Mouse (Mus musculus) stomach, postnatal 0 days (tissue): ENCODE measurements around the gene C530008M17Rik. TPM values are rescaled to one million over a fixed set of nuclear protein-coding genes. Genes with fewer than 3 reads are reported as not detected.

Source experiments
- ATAC-seq: fragments of 200-750 bp; cut with Nextera tagmentation; 2 replicates; pipeline ENCODE4 v1.8.0; 2017; ENCODE audit not compliant: low FRiP score, low TSS enrichment
- DNase-seq: peaks from one replicate; pipeline ENCODE4 v3.0.0-alpha.2; 2016; ENCODE audit warnings: low spot score
- H3K27ac ChIP-seq: fragments of 300-500 bp; sonication (generic); replicated peaks from 2 replicates; pipeline ENCODE4 v1.5.1; 2014; ENCODE audit warnings: mild to moderate bottlenecking, control low read depth
- H3K27me3 ChIP-seq: fragments of 300-500 bp; sonication (generic); 2 replicates; pipeline ENCODE4 v1.6.1; 2014; ENCODE audit warnings: low read length; ENCODE audit not compliant: control insufficient read depth, insufficient read depth
- H3K36me3 ChIP-seq: fragments of 300-500 bp; sonication (generic); 2 replicates; pipeline ENCODE4 v1.6.1; 2014; ENCODE audit warnings: low read length, mixed read lengths; ENCODE audit not compliant: control insufficient read depth, insufficient read depth
- H3K4me1 ChIP-seq: fragments of 300-500 bp; sonication (generic); replicated peaks from 2 replicates; pipeline ENCODE4 v1.6.1; 2014; ENCODE audit warnings: antibody characterized with exemption; ENCODE audit not compliant: control insufficient read depth, insufficient read depth
- H3K4me2 ChIP-seq: fragments of 300-500 bp; sonication (generic); replicated peaks from 2 replicates; pipeline ENCODE4 v1.6.1; 2014; ENCODE audit warnings: low read depth, mild to moderate bottlenecking, control low read depth, moderate library complexity
- H3K4me3 ChIP-seq: fragments of 300-500 bp; sonication (generic); 2 replicates; pipeline ENCODE4 v1.5.1; 2014; ENCODE audit warnings: low read depth, low read length, control low read depth
- H3K9ac ChIP-seq: fragments of 300-500 bp; sonication (generic); 2 replicates; pipeline ENCODE4 v1.6.1; 2014; ENCODE audit warnings: mild to moderate bottlenecking, low read length, control low read depth, mixed read lengths
- H3K9me3 ChIP-seq: fragments of 300-500 bp; sonication (generic); 2 replicates; pipeline ENCODE4 v1.6.1; 2016; ENCODE audit warnings: low read length; ENCODE audit not compliant: control insufficient read depth
- CTCF ChIP-seq: IDR thresholded peaks from 2 replicates; pipeline ENCODE4 v1.5.1; 2016; ENCODE audit warnings: antibody characterized with exemption, low read depth, mild to moderate bottlenecking, moderate library complexity
- EP300 ChIP-seq: optimal IDR thresholded peaks from 2 replicates; pipeline ENCODE3; 2016; ENCODE audit warnings: antibody characterized with exemption
- whole genome bisulfite sequencing: fragments of 180-500 bp; shearing (Covaris S2); extraction: QIAGEN DNeasy Blood & Tissue Kit; methylation state at CpG from one replicate; pipeline ENCODE4 v1.1.7; 2014; 5-methylcytosine and 5-hydroxymethylcytosine counted together
- polyA plus RNA-seq: library from polyadenylated mRNA; unstranded; fragments of >200 nt; fragmentation: Nextera tagmentation; extraction: Ambion mirVana; gene quantifications from 2 replicates; pipeline ENCODE4 v1.2.1, GENCODE M21; 2015

C530008M17Rik gene
- polyA plus RNA-seq, 1 experiment from 2014 or later: 3.6 TPM

GRCm38 (mm10) chr5:76818807-76819206 is 162.5 kb downstream of the C530008M17Rik start:
- H3K4me1 ChIP-seq: no peaks in the 10 kb centered on the region
- no peak for ATAC-seq
- no peak for TF ChIP-seq EP300
- TF ChIP-seq CTCF: no peak
- no peaks in the 10 kb centered on the region for H3K9me3 ChIP-seq
- H3K27ac ChIP-seq: no peak overlapping the region
- H3K9ac ChIP-seq: no peak overlapping the region
- no peaks in the 10 kb centered on the region for H3K36me3 ChIP-seq
- no peak overlapping the region for H3K4me3 ChIP-seq
- 72% methylated on average over 6 of the region's 6 CpGs for WGBS
- H3K4me2 ChIP-seq: no peak overlapping the region
- no peak for DNase-seq
- H3K27me3 ChIP-seq: no peaks in the 10 kb centered on the region

- Histone ChIP-seq H3K9me3 (no peaks in the 10 kb centered on the region), H3K9ac (no peak overlapping the region), H3K4me3 (no peak overlapping the region), H3K27me3 (no peaks in the 10 kb centered on the region), H3K4me2 (no peak overlapping the region), H3K4me1 (no peaks in the 10 kb centered on the region), H3K27ac (no peak overlapping the region), H3K36me3 (no peaks in the 10 kb centered on the region)
- DNase-seq (peak; percentile 42), ATAC-seq (peak; percentile 63)
- WGBS: 68% methylated on average over 15 of the region's 15 CpGs
- TF ChIP-seq EP300: no peak
- TF ChIP-seq CTCF: no peak
These were observed 165.8 kb downstream of the C530008M17Rik start for GRCm38 (mm10) chr5:76822097-76822496.

- DNase-seq (no peak), ATAC-seq (no peak)
- H3K27me3 ChIP-seq: no peaks in the 10 kb centered on the region
- H3K9ac ChIP-seq: no peak overlapping the region
- no peak for TF ChIP-seq CTCF
- TF ChIP-seq EP300: no peak
- 93% methylated on average over 7 of the region's 7 CpGs for WGBS
- no peaks in the 10 kb centered on the region for H3K9me3 ChIP-seq
- H3K4me2 ChIP-seq: no peak overlapping the region
- no peak overlapping the region for H3K27ac ChIP-seq
- H3K36me3 ChIP-seq: no peaks in the 10 kb centered on the region
- H3K4me3 ChIP-seq: no peak overlapping the region
- no peaks in the 10 kb centered on the region for H3K4me1 ChIP-seq
These were observed 172.4 kb downstream of the C530008M17Rik start for GRCm38 (mm10) chr5:76828527-76829240.

GRCm38 (mm10) chr5:76832529-76833210 is 176.4 kb downstream of the C530008M17Rik start:
- H3K4me3 ChIP-seq: no peak overlapping the region
- no peaks in the 10 kb centered on the region for H3K27me3 ChIP-seq
- TF ChIP-seq EP300: no peak
- no peak for TF ChIP-seq CTCF
- WGBS: 78% methylated on average over 17 of the region's 17 CpGs
- H3K4me1 ChIP-seq: no peaks in the 10 kb centered on the region
- H3K36me3 ChIP-seq: no peaks in the 10 kb centered on the region
- no peak overlapping the region for H3K27ac ChIP-seq
- no peaks in the 10 kb centered on the region for H3K9me3 ChIP-seq
- DNase-seq (no peak), ATAC-seq (no peak)
- no peak overlapping the region for H3K4me2 ChIP-seq
- no peak overlapping the region for H3K9ac ChIP-seq

GRCm38 (mm10) chr5:76837018-76837417 is 180.7 kb downstream of the C530008M17Rik start:
- no peak for ATAC-seq
- Histone ChIP-seq H3K9ac (no peak overlapping the region), H3K4me1 (no peaks in the 10 kb centered on the region), H3K9me3 (no peaks in the 10 kb centered on the region), H3K36me3 (no peaks in the 10 kb centered on the region), H3K27me3 (no peaks in the 10 kb centered on the region), H3K4me2 (no peak overlapping the region), H3K4me3 (no peak overlapping the region), H3K27ac (no peak overlapping the region)
- TF ChIP-seq EP300 (no peak), CTCF (no peak)
- WGBS: 64% methylated on average over 5 of the region's 5 CpGs
- no peak for DNase-seq

- DNase-seq (no peak), ATAC-seq (no peak)
- Histone ChIP-seq H3K27ac (no peak overlapping the region), H3K9me3 (no peaks in the 10 kb centered on the region), H3K9ac (no peak overlapping the region), H3K27me3 (no peaks in the 10 kb centered on the region), H3K4me2 (no peak overlapping the region), H3K4me3 (no peak overlapping the region), H3K36me3 (no peaks in the 10 kb centered on the region), H3K4me1 (no peaks in the 10 kb centered on the region)
- 80% methylated on average over 6 of the region's 6 CpGs for WGBS
- TF ChIP-seq EP300 (no peak), CTCF (no peak)
These were observed 183.5 kb downstream of the C530008M17Rik start for GRCm38 (mm10) chr5:76839786-76840185.
